Mouse (Mus musculus): Measurements from ENCODE around the gene 9530003J23Rik.

GRCm38 (mm10) chr10:117193364-117193763 is 45.1 kb downstream of the 9530003J23Rik start:
- TF ChIP-seq POLR2A (IDR thresholded peaks at IDR 0.05; ENCODE audit: low read depth, low read length) (no peak), BHLHE40 (IDR thresholded peaks at IDR 0.05; ENCODE audit: low read depth, low read length) (no peak), USF1 (IDR thresholded peaks at IDR 0.05; ENCODE audit: low read depth, low read length) (no peak), CTCF (conservative IDR thresholded peaks at IDR 0.05 in 1 of 2, IDR thresholded peaks at IDR 0.05 in 1 of 2; ENCODE audit: low read depth in 2 of 2, low read length in 2 of 2) (no peak), NRF1 (IDR thresholded peaks at IDR 0.05; ENCODE audit: low read depth, low read length) (no peak), ZNF384 (IDR thresholded peaks at IDR 0.05; ENCODE audit: low read depth, low read length) (no peak)
